Mouse (Mus musculus) CH12.LX (cell line): ENCODE measurements around the gene Hnf1a. TPM values are rescaled to one million over a fixed set of nuclear protein-coding genes. Genes with fewer than 3 reads are reported as not detected.

Experiments used
- DNase-seq: peaks from one replicate; pipeline ENCODE4 v3.0.0-alpha.2; 2013; ENCODE audit errors: extremely low read depth
- H3K27ac ChIP-seq: 2 replicates; pipeline ENCODE4 v1.5.1; 2012; ENCODE audit warnings: low read depth, mild to moderate bottlenecking, control low read depth, moderate library complexity; ENCODE audit not compliant: insufficient read depth
- H3K27me3 ChIP-seq: replicated peaks from 2 replicates; pipeline ENCODE3; 2012; ENCODE audit warnings: inconsistent platforms
- H3K36me3 ChIP-seq, 2 experiments: replicated peaks in 1 of 2; 2 replicates each; pipeline versions ENCODE3 to v1.6.1; 2012; ENCODE audit warnings: inconsistent platforms in 1 of 2, low read length in 1 of 2, mild to moderate bottlenecking in 1 of 2, mixed read lengths in 1 of 2, moderate library complexity in 1 of 2; ENCODE audit not compliant: control insufficient read depth in 1 of 2, insufficient read depth in 1 of 2
- H3K4me1 ChIP-seq, 2 experiments: 2 replicates each; pipeline ENCODE4 v1.6.1; 2012; ENCODE audit warnings: inconsistent platforms in 1 of 2, moderate library complexity in 1 of 2; ENCODE audit not compliant: insufficient read depth in 2 of 2, control insufficient read depth in 1 of 2
- H3K4me2 ChIP-seq: 2 replicates; pipeline ENCODE4 v1.6.1; 2012; ENCODE audit warnings: low read depth, mild to moderate bottlenecking, control low read depth; ENCODE audit not compliant: poor library complexity, insufficient read depth, severe bottlenecking
- H3K4me3 ChIP-seq, 3 experiments: fragments of 150-350 bp in 1 of 3; sonication (generic) in 1 of 3; replicated peaks in 1 of 3; 2 replicates each; pipeline versions ENCODE3 to v1.5.1; 2011 to 2012; ENCODE audit warnings: low read depth in 2 of 3, low read length in 2 of 3, mild to moderate bottlenecking in 2 of 3, moderate library complexity in 2 of 3, control low read depth in 1 of 3, improper control_type of control experiment in 1 of 3, inconsistent platforms in 1 of 3, mixed read lengths in 1 of 3; ENCODE audit not compliant: poor library complexity in 1 of 3
- H3K79me2 ChIP-seq: replicated peaks from 2 replicates; pipeline ENCODE4 v1.6.1; 2012; ENCODE audit warnings: mild to moderate bottlenecking, moderate library complexity; ENCODE audit not compliant: control insufficient read depth, poor library complexity, insufficient read depth, severe bottlenecking; ENCODE audit errors: extremely low read depth
- H3K9ac ChIP-seq: 2 replicates; pipeline ENCODE4 v1.6.1; 2012; ENCODE audit warnings: low read depth, mild to moderate bottlenecking, control low read depth, moderate library complexity; ENCODE audit not compliant: insufficient read depth
- H3K9me3 ChIP-seq: replicated peaks from 2 replicates; pipeline ENCODE3; 2012; ENCODE audit warnings: low read length, inconsistent platforms, mixed read lengths
- BHLHE40 ChIP-seq: IDR thresholded peaks from 2 replicates; pipeline ENCODE4 v1.6.1; 2011; ENCODE audit warnings: mild to moderate bottlenecking, low read depth, low read length, improper control_type of control experiment
- ELF1 ChIP-seq: IDR thresholded peaks from 2 replicates; pipeline ENCODE4 v1.6.1; 2014; ENCODE audit warnings: low read depth, mild to moderate bottlenecking, inconsistent platforms, low read length, improper control_type of control experiment
- HCFC1 ChIP-seq: IDR thresholded peaks from 2 replicates; pipeline ENCODE4 v1.6.1; 2012; ENCODE audit warnings: low read depth, mild to moderate bottlenecking, inconsistent platforms, low read length, improper control_type of control experiment
- JUND ChIP-seq: conservative IDR thresholded peaks from 2 replicates; pipeline ENCODE4 v1.6.1; 2011; ENCODE audit warnings: low read depth, low read length, improper control_type of control experiment
- MAFK ChIP-seq: IDR thresholded peaks from 2 replicates; pipeline ENCODE4 v1.6.1; 2011; ENCODE audit warnings: low read length, improper control_type of control experiment; ENCODE audit not compliant: insufficient replicate concordance
- MAX ChIP-seq: IDR thresholded peaks from 2 replicates; pipeline ENCODE4 v1.6.1; 2011; ENCODE audit warnings: low read length, improper control_type of control experiment
- MAZ ChIP-seq: IDR thresholded peaks from 2 replicates; pipeline ENCODE4 v1.6.1; 2012; ENCODE audit warnings: low read depth, mild to moderate bottlenecking, inconsistent platforms, low read length, improper control_type of control experiment, moderate library complexity
- MYC ChIP-seq: IDR thresholded peaks from 2 replicates; pipeline ENCODE4 v1.6.1; 2011; ENCODE audit warnings: low read depth, mild to moderate bottlenecking, improper control_type of control experiment, low read length
- NELFE ChIP-seq: IDR thresholded peaks from 2 replicates; pipeline ENCODE4 v1.6.1; 2011; ENCODE audit warnings: low read depth, low read length, improper control_type of control experiment
- PAX5 ChIP-seq: IDR thresholded peaks from 2 replicates; pipeline ENCODE4 v1.6.1; 2012; ENCODE audit warnings: low read length, inconsistent platforms, mixed read lengths
- POLR2A ChIP-seq: IDR thresholded peaks from 2 replicates; pipeline ENCODE4 v1.6.1; 2011; ENCODE audit warnings: low read depth, mild to moderate bottlenecking, improper control_type of control experiment, low read length
- RAD21 ChIP-seq: IDR thresholded peaks from 2 replicates; pipeline ENCODE4 v1.6.1; 2011; ENCODE audit warnings: low read depth, mild to moderate bottlenecking, low read length, improper control_type of control experiment, moderate library complexity
- SMC3 ChIP-seq: IDR thresholded peaks from 2 replicates; pipeline ENCODE4 v1.6.1; 2011; ENCODE audit warnings: low read depth, low read length, improper control_type of control experiment
- TBP ChIP-seq: conservative IDR thresholded peaks from 2 replicates; pipeline ENCODE4 v1.6.1; 2011; ENCODE audit warnings: low read depth, low read length, improper control_type of control experiment
- ZC3H11A ChIP-seq: IDR thresholded peaks from 2 replicates; pipeline ENCODE4 v1.6.1; 2012; ENCODE audit warnings: low read depth, mild to moderate bottlenecking, inconsistent platforms, low read length, improper control_type of control experiment
- dilution Hi-C: fragments of 300-500 bp; cut with MboI; formaldehyde crosslinking; loops from 2 replicates; pipeline ENCODE4 v1.14.3; 2020; ENCODE audit warnings: low sequenced_read_pairs; ENCODE audit not compliant: extremely low pct_unique_long_range_greater_than_20kb, extremely low pct_ligation_motif_present
- in situ Hi-C: fragments of 300-500 bp; cut with MboI; formaldehyde crosslinking; loops from 3 replicates; pipeline ENCODE4 v1.14.3; 2019; ENCODE audit warnings: low sequenced_read_pairs, low pct_ligation_motif_present, low pct_unique_long_range_greater_than_20kb, mixed read lengths
- polyA plus RNA-seq: library from polyadenylated mRNA; unstranded; fragments of >175 nt; gene quantifications from 2 replicates; pipeline ENCODE4 v1.2.1, GENCODE M21; 2012; ENCODE audit warnings: low read depth; ENCODE audit not compliant: insufficient read length
- total RNA-seq, 2 experiments: library from RNA; depleted of rRNA; stranded (reverse); fragments of 300-350 nt in 1 of 2; fragments of >200 nt in 1 of 2; gene quantifications; 2 replicates each; pipeline ENCODE4 v1.2.3; 2012 to 2014

The Hnf1a gene
- total and polyA plus RNA-seq, 3 experiments, result not detected

DNA sequence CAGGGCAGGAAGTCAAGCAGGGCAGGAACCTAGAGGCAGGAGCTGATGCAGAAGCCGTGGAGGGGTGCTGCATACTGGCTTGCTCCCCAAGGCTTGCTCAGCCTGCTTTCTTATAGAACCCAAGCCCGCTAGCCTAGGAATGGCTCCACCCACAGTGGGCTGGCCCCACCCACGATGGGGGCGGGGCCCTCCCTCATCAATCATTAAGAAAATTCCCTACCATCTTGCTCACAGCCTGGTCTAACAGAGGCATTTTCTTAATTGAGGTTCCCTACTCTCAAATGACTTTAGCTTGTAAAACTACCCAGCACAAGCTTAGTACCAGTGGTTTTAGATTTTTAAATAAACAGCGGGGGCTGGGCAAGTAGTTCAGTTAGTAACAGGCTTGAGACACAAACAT, 39.3 kb downstream of the Hnf1a start:
- TF ChIP-seq ZC3H11A (no peak), ELF1 (no peak), PAX5 (no peak), JUND (no peak), NELFE (no peak)
- Histone ChIP-seq H3K9me3 (no peaks in the 10 kb centered on the region), H3K27me3 (no peaks in the 10 kb centered on the region), H3K4me1 (peaks cover 10 to 25% of the 10 kb centered on the region in 2 experiments; a peak in 3 of 4 replicates), H3K27ac (no peak overlapping the region), H3K36me3 (no peaks in the 10 kb centered on the region), H3K4me2 (no peak overlapping the region), H3K9ac (no peak overlapping the region), H3K79me2 (no peaks in the 10 kb centered on the region), H3K4me3 (no peak overlapping the region)
- no peak for DNase-seq
- dilution Hi-C loops (no loop called here), in situ Hi-C loops (no loop called here)

DNA sequence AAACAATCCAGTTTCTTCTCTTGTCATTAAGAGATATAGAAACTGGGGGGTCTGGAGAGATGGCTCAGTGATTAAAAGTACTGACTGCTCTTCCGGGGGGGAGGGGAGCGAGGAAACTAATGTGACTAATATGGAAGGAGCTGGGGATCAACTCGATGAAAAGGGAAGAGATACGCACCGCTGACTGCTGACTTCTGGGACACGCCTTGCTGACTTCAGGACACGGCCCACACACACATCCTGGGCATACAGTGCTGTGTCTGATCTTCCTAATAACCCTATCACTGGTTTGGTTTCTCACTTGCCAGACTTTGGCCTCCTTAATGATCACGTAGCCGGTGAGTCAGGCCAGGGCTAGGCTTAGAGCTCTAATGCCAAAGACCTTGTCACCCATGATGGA, 44.1 kb downstream of the Hnf1a start:
- Histone ChIP-seq H3K27me3 (no peaks in the 10 kb centered on the region), H3K79me2 (no peaks in the 10 kb centered on the region)
- dilution Hi-C loops, result no loop called here
- TF ChIP-seq MAX (no peak), JUND (no peak), TBP (no peak), RAD21 (no peak), MAZ (no peak), ELF1 (no peak), HCFC1 (no peak), POLR2A (no peak), MYC (no peak), MAFK (no peak), BHLHE40 (no peak), SMC3 (no peak)
- TF ChIP-seq, all 38 proteins: peak for 0
- Histone ChIP-seq H3K4me3 (no peak overlapping the region), H3K9ac (no peak overlapping the region), H3K4me1 (peaks cover 8 to 18% of the 10 kb centered on the region in 2 experiments), H3K9me3 (no peaks in the 10 kb centered on the region), H3K4me2 (no peak overlapping the region), H3K27ac (no peak overlapping the region), H3K36me3 (no peaks in the 10 kb centered on the region)
- in situ Hi-C loops, result no loop called here
- DNase-seq, result no peak

GRCm38 (mm10) chr5:114926153-114926684, 44.7 kb downstream of the Hnf1a start:
- dilution Hi-C loops (no loop called here), in situ Hi-C loops (no loop called here)
- Histone ChIP-seq H3K4me3 (no peak overlapping the region), H3K4me2 (no peak overlapping the region), H3K79me2 (no peaks in the 10 kb centered on the region), H3K27me3 (no peaks in the 10 kb centered on the region), H3K9me3 (no peaks in the 10 kb centered on the region), H3K27ac (no peak overlapping the region), H3K4me1 (peaks cover 11 to 21% of the 10 kb centered on the region in 2 experiments), H3K36me3 (no peaks in the 10 kb centered on the region), H3K9ac (no peak overlapping the region)
- TF ChIP-seq ZC3H11A, result no peak
- no peak for TF ChIP-seq BHLHE40
- DNase-seq, result no peak
